Mouse (Mus musculus) frontal cortex, postnatal 25 days (tissue): ENCODE results near the gene Stk19.

Source experiments
- DNase-seq, 2 experiments: peaks; one replicate each; pipeline ENCODE4 v3.0.0; 2022; ENCODE audit warnings: low spot score in 2 of 2

Stk19 gene

GRCm38 (mm10) chr17:34836856-34837221 lies at the start of gene Stk19, which contains the start of gene Dxo:
Gene Stk19 (minus strand): TSS chr17:34836945.
Gene Dxo (plus strand): TSS chr17:34837019.
- peak; percentile 95 to 97 for DNase-seq

DNA sequence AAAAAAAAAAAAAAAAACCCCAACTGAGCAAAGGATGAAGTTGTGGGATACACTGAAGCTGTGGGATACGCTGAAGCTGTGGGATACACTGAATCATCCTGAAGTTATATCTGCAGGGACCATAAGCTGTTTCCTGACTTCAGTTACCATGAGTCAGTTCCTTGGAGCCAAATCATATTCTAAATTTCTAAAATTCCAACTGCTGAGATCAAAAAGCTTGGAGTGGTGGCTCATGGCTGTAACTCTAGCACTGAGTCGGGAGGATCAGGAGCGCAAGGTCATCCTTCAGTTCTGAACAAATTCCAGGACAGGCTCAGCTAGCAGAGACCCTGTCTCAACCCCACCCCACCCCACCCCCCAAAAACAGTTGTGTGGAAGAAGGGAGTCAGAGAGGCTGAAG lies 48.9 kb upstream of the Stk19 start:
- DNase-seq, result no peak

DNA sequence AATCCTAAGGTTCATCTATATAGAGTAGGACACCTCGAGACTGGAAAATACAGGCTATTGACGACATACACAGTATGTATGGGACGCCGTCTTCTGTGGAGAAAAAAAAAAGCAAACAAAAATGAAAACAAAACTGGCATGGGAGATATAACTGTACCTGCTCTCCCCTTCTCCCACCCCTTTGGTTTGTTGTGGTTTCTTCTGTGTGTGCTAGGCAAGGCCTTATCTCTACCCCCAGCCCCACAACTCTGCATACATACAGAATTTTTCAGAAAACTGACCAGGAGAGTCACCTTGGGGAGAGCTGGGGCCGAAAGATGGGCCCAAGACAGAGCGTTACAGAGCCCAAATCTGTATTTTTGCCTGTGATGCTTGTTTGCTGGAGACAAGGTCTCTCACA lies 48.0 kb upstream of the Stk19 start:
- DNase-seq, result no peak

- no peak for DNase-seq
Observed at GRCm38 (mm10) chr17:34883332-34883731, 46.6 kb upstream of the Stk19 start.

- no peak for DNase-seq
Observed at GRCm38 (mm10) chr17:34881683-34882310, 45.1 kb upstream of the Stk19 start, which contains the start of gene Gm20547. Gene Gm20547 (minus strand): TSS chr17:34882042.

GRCm38 (mm10) chr17:34881166-34881565 lies 44.4 kb upstream of the Stk19 start:
- DNase-seq, result no peak

GRCm38 (mm10) chr17:34879336-34879879 lies 42.7 kb upstream of the Stk19 start, which contains the start of gene Zbtb12:
Gene Zbtb12 (plus strand): TSS chr17:34879483.
- DNase-seq, result no peak

- DNase-seq, result no peak
Observed at GRCm38 (mm10) chr17:34874321-34874720, 37.6 kb upstream of the Stk19 start.

DNA sequence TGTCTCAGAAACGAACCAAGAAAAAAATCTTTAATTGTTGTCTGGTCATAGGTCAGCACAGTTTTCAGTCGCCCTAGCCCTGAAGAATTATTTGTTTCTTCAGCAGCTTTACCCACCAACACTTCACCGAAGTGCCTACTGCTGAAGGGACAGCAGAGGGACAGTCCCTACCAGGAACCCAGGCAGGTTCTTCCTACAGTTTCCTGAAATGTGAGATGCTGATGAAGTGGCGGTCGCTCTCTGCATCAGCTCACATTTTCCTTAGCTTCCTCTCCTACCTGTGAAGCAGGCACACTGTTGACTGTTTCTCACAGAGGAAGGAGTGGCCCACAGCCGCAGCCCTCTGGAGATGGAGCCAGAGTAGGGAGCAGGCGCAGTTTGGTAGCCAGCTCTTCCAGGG lies 29.2 kb upstream of the Stk19 start:
- no peak for DNase-seq

- no peak for DNase-seq
Observed at GRCm38 (mm10) chr17:34862416-34863081, 25.8 kb upstream of the Stk19 start, which contains the start of gene Cfb. Gene Cfb (minus strand): TSS chr17:34862518.

DNA sequence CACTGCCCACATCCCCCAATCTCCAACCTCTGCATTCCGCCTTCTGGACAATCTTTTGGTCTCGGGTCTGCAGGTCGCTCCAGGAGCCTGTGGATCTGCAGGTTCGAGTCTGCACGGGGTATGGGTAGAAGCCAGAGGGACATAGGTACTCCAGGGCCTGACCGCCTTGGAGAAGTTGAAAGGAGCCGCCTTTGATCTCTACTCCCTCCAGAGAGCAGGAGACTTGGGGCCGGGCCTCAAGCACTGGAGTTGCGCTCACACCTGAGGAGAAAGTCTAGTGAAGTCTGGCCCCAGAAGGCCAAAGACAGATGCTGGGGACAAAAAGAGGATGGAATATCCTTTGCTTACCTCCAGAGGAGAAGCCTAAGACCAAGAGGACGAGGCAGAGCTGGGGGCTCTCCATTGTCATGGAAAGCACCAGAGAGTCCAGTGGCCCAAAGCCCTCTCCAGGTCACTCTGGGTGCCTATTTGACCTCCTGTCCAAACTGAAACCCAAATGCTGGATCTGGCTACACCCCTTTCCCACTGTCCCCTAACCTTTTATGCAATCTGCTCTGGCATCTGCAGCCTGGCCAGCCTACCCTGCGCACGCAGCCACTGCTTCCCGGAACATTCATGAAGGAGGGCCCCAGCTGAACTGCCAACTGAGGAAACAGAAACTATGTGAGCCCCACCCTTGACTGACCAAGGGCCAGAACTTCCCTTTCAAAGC lies 25.1 kb upstream of the Stk19 start:
- DNase-seq, result no peak

DNA sequence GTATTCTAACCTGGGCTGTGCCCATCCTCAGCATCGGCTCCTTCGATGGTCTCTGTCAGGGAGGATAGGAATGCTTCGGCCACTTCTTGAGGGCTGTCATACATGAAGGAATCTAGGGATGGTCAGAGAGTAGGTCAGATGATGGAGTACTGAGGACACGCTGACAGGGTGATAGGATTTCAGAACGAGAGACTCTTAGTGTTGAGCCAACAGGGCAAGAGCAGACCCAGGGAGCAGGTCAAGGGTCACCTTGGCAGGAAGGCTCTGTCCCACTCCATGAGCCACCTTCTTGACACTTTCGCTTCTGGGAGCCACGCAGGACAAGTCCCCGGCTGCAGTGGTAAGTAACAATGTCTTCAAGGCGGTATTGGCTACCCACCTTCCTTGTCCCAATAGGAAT lies 23.8 kb upstream of the Stk19 start:
- no peak for DNase-seq

DNA sequence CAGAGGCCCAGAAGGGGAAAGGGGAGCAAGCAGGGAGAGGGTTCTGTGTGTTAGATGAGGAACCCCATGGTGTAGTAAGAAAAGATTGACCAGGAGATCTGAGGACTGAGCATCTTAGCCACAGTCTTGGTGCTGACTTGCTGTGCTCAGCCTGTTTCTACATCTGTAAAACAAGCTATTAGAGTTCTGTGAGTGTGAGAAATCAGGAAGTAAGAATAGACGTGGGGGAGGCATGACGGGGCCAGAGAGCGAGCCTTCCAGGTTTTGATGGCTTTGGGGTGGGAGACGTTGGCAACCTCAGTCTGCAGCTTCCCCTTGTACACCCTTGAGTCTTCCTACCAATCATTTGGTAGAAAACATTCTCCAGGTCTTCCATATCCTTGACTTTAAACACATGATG lies 21.9 kb upstream of the Stk19 start:
- DNase-seq, result no peak

GRCm38 (mm10) chr17:34855825-34856224 lies 19.1 kb upstream of the Stk19 start:
- DNase-seq, result no peak

GRCm38 (mm10) chr17:34854761-34855160 lies 18.0 kb upstream of the Stk19 start:
- DNase-seq, result no peak

DNA sequence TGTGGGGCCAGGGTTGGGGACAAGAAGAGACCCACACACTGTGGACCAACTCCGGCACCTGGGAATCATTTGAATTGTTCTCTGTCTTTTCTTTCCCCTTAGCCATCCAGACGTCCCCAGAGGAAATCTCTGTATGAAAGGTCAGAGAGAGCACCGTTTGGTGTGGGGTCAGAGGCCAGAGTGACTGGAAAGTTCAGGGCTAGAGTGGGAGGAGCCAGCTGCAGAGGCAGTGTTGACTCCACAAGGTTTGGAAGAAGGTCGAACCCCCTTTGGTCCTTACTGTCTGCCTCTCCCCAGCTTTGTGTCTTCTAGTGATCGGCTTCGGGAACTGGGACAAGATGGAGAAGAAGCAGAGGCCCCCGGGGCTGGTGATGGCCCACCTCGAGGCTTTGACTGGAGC lies 16.8 kb upstream of the Stk19 start:
- DNase-seq, result no peak

GRCm38 (mm10) chr17:34850517-34851125 lies 13.9 kb upstream of the Stk19 start:
- no peak for DNase-seq

- peak; percentile 94 to 97 for DNase-seq
Observed at GRCm38 (mm10) chr17:34849722-34850516, 13.2 kb upstream of the Stk19 start, which contains the start of the genes Skiv2l and Nelfe. Gene Skiv2l (minus strand): TSS chr17:34850210. Gene Nelfe (plus strand): TSS chr17:34850391.

GRCm38 (mm10) chr17:34847615-34848014 lies 10.9 kb upstream of the Stk19 start:
- DNase-seq, result no peak

GRCm38 (mm10) chr17:34847192-34847591 lies 10.4 kb upstream of the Stk19 start:
- DNase-seq, result no peak

- no peak for DNase-seq
Observed at GRCm38 (mm10) chr17:34844884-34845283, 8.1 kb upstream of the Stk19 start.
